Mouse (Mus musculus): ENCODE data around the gene Dnmt3b. TPM values are rescaled to one million over a fixed set of nuclear protein-coding genes. Genes with fewer than 3 reads are reported as not detected.
"Not testable (repeated sequence)": the region's sequence is repeated elsewhere in the genome, so short reads cannot be mapped to it uniquely, and the experiment has no call there.

The Dnmt3b gene
- polyA plus RNA-seq, 1 experiment from 2014 or later, result 8.4 TPM

GRCm38 (mm10) chr2:153642496-153642895 lies 6.8 kb upstream of the Dnmt3b start:
- no peak overlapping the region for H3K4me2 ChIP-seq (replicated peaks)
- H3K9ac ChIP-seq, result no peak overlapping the region
- ATAC-seq (ENCODE audit: insufficient number of reproducible peaks, low FRiP score, low TSS enrichment, low read depth), result no peak
- H3K9me3 ChIP-seq (replicated peaks), result no peaks in the 10 kb centered on the region
- no peaks in the 10 kb centered on the region for H3K27me3 ChIP-seq
- no peak overlapping the region for H3K4me3 ChIP-seq (replicated peaks)
- no peaks in the 10 kb centered on the region for H3K36me3 ChIP-seq
- no peak overlapping the region for H3K27ac ChIP-seq (replicated peaks)
- no peaks in the 10 kb centered on the region for H3K4me1 ChIP-seq
- WGBS, result 27% methylated on average over 3 of the region's 3 CpGs

- no peaks in the 10 kb centered on the region for H3K4me1 ChIP-seq
- H3K4me2 ChIP-seq (replicated peaks), result no peak overlapping the region
- no peaks in the 10 kb centered on the region for H3K36me3 ChIP-seq
- ATAC-seq (ENCODE audit: insufficient number of reproducible peaks, low FRiP score, low TSS enrichment, low read depth), result no peak
- no peak overlapping the region for H3K27ac ChIP-seq (replicated peaks)
- 34% methylated on average over 6 of the region's 6 CpGs for WGBS
- no peaks in the 10 kb centered on the region for H3K27me3 ChIP-seq
- no peak overlapping the region for H3K4me3 ChIP-seq (replicated peaks)
- no peak overlapping the region for H3K9ac ChIP-seq
- H3K9me3 ChIP-seq (replicated peaks), result no peaks in the 10 kb centered on the region
Measured at GRCm38 (mm10) chr2:153642999-153643398, 6.3 kb upstream of the Dnmt3b start.

- Histone ChIP-seq H3K36me3 (no peaks in the 10 kb centered on the region), H3K9me3 (replicated peaks) (no peaks in the 10 kb centered on the region), H3K4me1 (peaks cover 19% of the 10 kb centered on the region), H3K27me3 (no peaks in the 10 kb centered on the region), H3K4me3 (replicated peaks) (peak overlapping the region; percentile 63), H3K4me2 (replicated peaks) (peak overlapping the region; percentile 95), H3K27ac (replicated peaks) (no peak overlapping the region), H3K9ac (peak overlapping the region; percentile 65)
- WGBS, result 22% methylated on average over 14 of the region's 14 CpGs
- no peak for ATAC-seq (ENCODE audit: insufficient number of reproducible peaks, low FRiP score, low TSS enrichment, low read depth)
Measured at GRCm38 (mm10) chr2:153648773-153649297, 415 bp upstream of the Dnmt3b start.

GRCm38 (mm10) chr2:153650014-153650687 lies 901 bp downstream of the Dnmt3b start:
- H3K36me3 ChIP-seq, result no peaks in the 10 kb centered on the region
- WGBS, result 3% methylated on average over 28 of the region's 28 CpGs
- no peaks in the 10 kb centered on the region for H3K9me3 ChIP-seq (replicated peaks)
- peaks cover 19% of the 10 kb centered on the region for H3K4me1 ChIP-seq
- peak; percentile 20; the same call in 1 of the 2 replicates for ATAC-seq (ENCODE audit: insufficient number of reproducible peaks, low FRiP score, low TSS enrichment, low read depth)
- peak overlapping the region; percentile 65 for H3K9ac ChIP-seq
- H3K27me3 ChIP-seq, result no peaks in the 10 kb centered on the region
- peak overlapping the region; percentile 95 for H3K4me2 ChIP-seq (replicated peaks)
- no peak overlapping the region for H3K27ac ChIP-seq (replicated peaks)
- peak overlapping the region; percentile 63 for H3K4me3 ChIP-seq (replicated peaks)

- no peak overlapping the region for H3K4me3 ChIP-seq (replicated peaks)
- ATAC-seq (ENCODE audit: insufficient number of reproducible peaks, low FRiP score, low TSS enrichment, low read depth), result no peak
- H3K4me1 ChIP-seq, result peaks cover 19% of the 10 kb centered on the region
Measured at GRCm38 (mm10) chr2:153651681-153652080, 2.4 kb downstream of the Dnmt3b start.

GRCm38 (mm10) chr2:153657659-153658058 lies 8.4 kb downstream of the Dnmt3b start:
- H3K36me3 ChIP-seq; H3K9me3 ChIP-seq (replicated peaks); H3K4me3 ChIP-seq (replicated peaks); ATAC-seq (ENCODE audit: insufficient number of reproducible peaks, low FRiP score, low TSS enrichment, low read depth); H3K4me1 ChIP-seq; H3K4me2 ChIP-seq (replicated peaks); H3K27me3 ChIP-seq; H3K27ac ChIP-seq (replicated peaks); H3K9ac ChIP-seq: not testable (repeated sequence)
- WGBS, result 83% methylated on average over 8 of the region's 8 CpGs

More at GRCm38 (mm10) chr2:153651681-153652080, 2.4 kb downstream of the Dnmt3b start:
- Histone ChIP-seq H3K36me3 (no peaks in the 10 kb centered on the region), H3K9ac (no peak overlapping the region), H3K9me3 (replicated peaks) (no peaks in the 10 kb centered on the region), H3K4me2 (replicated peaks) (no peak overlapping the region), H3K27ac (replicated peaks) (no peak overlapping the region), H3K27me3 (no peaks in the 10 kb centered on the region)
- 48% methylated on average over 3 of the region's 3 CpGs for WGBS

- H3K9me3 ChIP-seq (replicated peaks), result no peaks in the 10 kb centered on the region
- 28% methylated on average over 3 of the region's 3 CpGs for WGBS
- no peaks in the 10 kb centered on the region for H3K4me1 ChIP-seq
- no peak overlapping the region for H3K4me2 ChIP-seq (replicated peaks)
- peaks cover 9% of the 10 kb centered on the region; the same call in 1 of the 2 replicates for H3K36me3 ChIP-seq
- no peak overlapping the region for H3K27ac ChIP-seq (replicated peaks)
- H3K4me3 ChIP-seq (replicated peaks), result no peak overlapping the region
- ATAC-seq (ENCODE audit: insufficient number of reproducible peaks, low FRiP score, low TSS enrichment, low read depth), result no peak
- no peaks in the 10 kb centered on the region for H3K27me3 ChIP-seq
- no peak overlapping the region for H3K9ac ChIP-seq
Measured at GRCm38 (mm10) chr2:153660616-153661015, 11.4 kb downstream of the Dnmt3b start.

GRCm38 (mm10) chr2:153665401-153665800 lies 16.2 kb downstream of the Dnmt3b start:
- no peak overlapping the region for H3K27ac ChIP-seq (replicated peaks)
- H3K9ac ChIP-seq, result no peak overlapping the region
- no peaks in the 10 kb centered on the region for H3K27me3 ChIP-seq
- WGBS, result 75% methylated on average over 7 of the region's 7 CpGs
- H3K9me3 ChIP-seq (replicated peaks), result no peaks in the 10 kb centered on the region
- no peak overlapping the region for H3K4me2 ChIP-seq (replicated peaks)
- no peak for ATAC-seq (ENCODE audit: insufficient number of reproducible peaks, low FRiP score, low TSS enrichment, low read depth)
- H3K4me1 ChIP-seq, result no peaks in the 10 kb centered on the region
- no peak overlapping the region for H3K4me3 ChIP-seq (replicated peaks)
- H3K36me3 ChIP-seq, result peaks cover 9% of the 10 kb centered on the region; the same call in 1 of the 2 replicates

GRCm38 (mm10) chr2:153668754-153669376 lies 19.6 kb downstream of the Dnmt3b start:
- Histone ChIP-seq H3K4me2 (replicated peaks) (no peak overlapping the region), H3K4me1 (no peaks in the 10 kb centered on the region), H3K36me3 (peaks cover 5% of the 10 kb centered on the region; the same call in 1 of the 2 replicates), H3K27ac (replicated peaks) (no peak overlapping the region), H3K9ac (no peak overlapping the region), H3K27me3 (no peaks in the 10 kb centered on the region), H3K9me3 (replicated peaks) (no peaks in the 10 kb centered on the region), H3K4me3 (replicated peaks) (no peak overlapping the region)
- no peak for ATAC-seq (ENCODE audit: insufficient number of reproducible peaks, low FRiP score, low TSS enrichment, low read depth)
- 65% methylated on average over 7 of the region's 7 CpGs for WGBS

- no peaks in the 10 kb centered on the region for H3K9me3 ChIP-seq (replicated peaks)
- H3K36me3 ChIP-seq, result peaks cover 5% of the 10 kb centered on the region; the same call in 1 of the 2 replicates
- H3K27ac ChIP-seq (replicated peaks), result no peak overlapping the region
- no peak overlapping the region for H3K4me2 ChIP-seq (replicated peaks)
- no peaks in the 10 kb centered on the region for H3K27me3 ChIP-seq
- no peak overlapping the region for H3K4me3 ChIP-seq (replicated peaks)
- no peak for ATAC-seq (ENCODE audit: insufficient number of reproducible peaks, low FRiP score, low TSS enrichment, low read depth)
- H3K9ac ChIP-seq, result no peak overlapping the region
- H3K4me1 ChIP-seq, result no peaks in the 10 kb centered on the region
- WGBS, result 49% methylated on average over 5 of the region's 5 CpGs
Measured at GRCm38 (mm10) chr2:153670111-153670510, 20.9 kb downstream of the Dnmt3b start.

GRCm38 (mm10) chr2:153672619-153673018 lies 23.4 kb downstream of the Dnmt3b start:
- no peaks in the 10 kb centered on the region for H3K27me3 ChIP-seq
- ATAC-seq (ENCODE audit: insufficient number of reproducible peaks, low FRiP score, low TSS enrichment, low read depth), result no peak
- H3K9ac ChIP-seq, result no peak overlapping the region
- no peak overlapping the region for H3K4me3 ChIP-seq (replicated peaks)
- no peak overlapping the region for H3K27ac ChIP-seq (replicated peaks)
- WGBS, result 87% methylated on average over 2 of the region's 2 CpGs
- no peak overlapping the region for H3K4me2 ChIP-seq (replicated peaks)
- H3K36me3 ChIP-seq, result peaks cover 11% of the 10 kb centered on the region
- H3K9me3 ChIP-seq (replicated peaks), result no peaks in the 10 kb centered on the region
- no peaks in the 10 kb centered on the region for H3K4me1 ChIP-seq

Data from embryonic facial prominence, embryonic 15.5 days (tissue).